Mouse (Mus musculus) kidney, adult 2 months (tissue): ENCODE measurements around the gene Adam17.

Experiments
- CTCF ChIP-seq: fragments of 200-500 bp; conservative IDR thresholded peaks from 2 replicates; pipeline ENCODE4 v1.5.1; 2011; ENCODE audit warnings: low read depth, mild to moderate bottlenecking, control low read depth, low read length, moderate library complexity, mixed read lengths; ENCODE audit not compliant: insufficient read depth, insufficient read length
- POLR2A ChIP-seq: fragments of 200-500 bp; IDR thresholded peaks from one replicate; pipeline ENCODE4 v1.6.1; 2011; ENCODE audit warnings: low read depth, low read length, control low read depth

- TF ChIP-seq CTCF (no peak), POLR2A (no peak)
Measured at GRCm38 (mm10) chr12:21418083-21418482, 44.7 kb upstream of the Adam17 start.
